Mouse (Mus musculus) forebrain, embryonic 12.5 days (tissue): ENCODE data around the gene Olfr740. TPM values are rescaled to one million over a fixed set of nuclear protein-coding genes. Genes with fewer than 3 reads are reported as not detected.

Experiments
- ATAC-seq: fragments of 200-750 bp; cut with Nextera tagmentation; 2 replicates; pipeline ENCODE4 v1.8.0; 2017; ENCODE audit warnings: moderate TSS enrichment; ENCODE audit not compliant: low FRiP score
- H3K27ac ChIP-seq: fragments of 300-500 bp; sonication (generic); 2 replicates; pipeline ENCODE4 v1.5.1; 2016; ENCODE audit warnings: mild to moderate bottlenecking
- H3K27me3 ChIP-seq: fragments of 300-500 bp; sonication (generic); 2 replicates; pipeline ENCODE4 v1.6.1; 2016; ENCODE audit warnings: mild to moderate bottlenecking
- H3K36me3 ChIP-seq: fragments of 300-500 bp; sonication (generic); replicated peaks from 2 replicates; pipeline ENCODE4 v1.6.1; 2016; ENCODE audit warnings: mild to moderate bottlenecking
- H3K4me1 ChIP-seq: fragments of 300-500 bp; sonication (generic); 2 replicates; pipeline ENCODE4 v1.6.1; 2016
- H3K4me2 ChIP-seq: fragments of 300-500 bp; sonication (generic); 2 replicates; pipeline ENCODE4 v1.6.1; 2016; ENCODE audit warnings: mild to moderate bottlenecking, moderate library complexity
- H3K4me3 ChIP-seq: fragments of 300-500 bp; sonication (generic); replicated peaks from 2 replicates; pipeline ENCODE4 v1.5.1; 2016; ENCODE audit warnings: mild to moderate bottlenecking
- H3K9ac ChIP-seq: fragments of 300-500 bp; sonication (generic); 2 replicates; pipeline ENCODE4 v1.6.1; 2016; ENCODE audit warnings: mild to moderate bottlenecking
- H3K9me3 ChIP-seq: fragments of 300-500 bp; sonication (generic); 2 replicates; pipeline ENCODE4 v1.6.1; 2016
- WGBS: fragments of 180-500 bp; shearing (Covaris S2); methylation state at CpG from one replicate; pipeline ENCODE4 v1.1.7; 2016; 5-methylcytosine and 5-hydroxymethylcytosine counted together
- polyA plus RNA-seq: library from polyadenylated mRNA; unstranded; fragments of >200 nt; fragmentation: Nextera tagmentation; extraction: Ambion mirVana; gene quantifications from 2 replicates; pipeline ENCODE4 v1.2.1, GENCODE M21; 2016

Olfr740 gene
- polyA plus RNA-seq: not detected in 2 replicates

GRCm38 (mm10) chr14:50445245-50445644, at the start of gene Olfr740:
TSS of gene Olfr740 (plus strand) at chr14:50445545.
- no peak within 1 kb of the TSS for H3K4me2 ChIP-seq
- WGBS: 81% methylated on average over 3 of the region's 3 CpGs
- no peak within 1 kb of the TSS for H3K27ac ChIP-seq
- no peaks in the 10 kb centered on the region for H3K9me3 ChIP-seq
- no peaks in the 10 kb centered on the region for H3K27me3 ChIP-seq
- H3K9ac ChIP-seq: no peak within 1 kb of the TSS
- no peak for ATAC-seq
- H3K36me3 ChIP-seq: no peaks in the 10 kb centered on the region
- no peak within 1 kb of the TSS for H3K4me3 ChIP-seq
- H3K4me1 ChIP-seq: no peaks in the 10 kb centered on the region

GRCm38 (mm10) chr14:50407268-50407667, 38.1 kb upstream of the Olfr740 start, which contains the start of gene Olfr738:
TSS of gene Olfr738 (plus strand) at chr14:50407568.
- Histone ChIP-seq H3K4me1 (no peaks in the 10 kb centered on the region), H3K27me3 (no peaks in the 10 kb centered on the region), H3K4me3 (no peak within 1 kb of the TSS), H3K9me3 (no peaks in the 10 kb centered on the region), H3K27ac (no peak within 1 kb of the TSS), H3K36me3 (no peaks in the 10 kb centered on the region), H3K4me2 (no peak within 1 kb of the TSS), H3K9ac (no peak within 1 kb of the TSS)
- ATAC-seq: no peak
- 86% methylated on average over 1 of the region's 1 CpGs for WGBS

- Histone ChIP-seq H3K9ac (no peak within 1 kb of the TSS), H3K27ac (no peak within 1 kb of the TSS), H3K4me2 (no peak within 1 kb of the TSS), H3K27me3 (no peaks in the 10 kb centered on the region), H3K9me3 (no peaks in the 10 kb centered on the region), H3K4me3 (no peak within 1 kb of the TSS), H3K36me3 (no peaks in the 10 kb centered on the region), H3K4me1 (no peaks in the 10 kb centered on the region)
- ATAC-seq: no peak
- 73% methylated on average over 2 of the region's 2 CpGs for WGBS
Observed at GRCm38 (mm10) chr14:50418326-50418725, 27.0 kb upstream of the Olfr740 start, which contains the start of gene Olfr739. TSS of gene Olfr739 (plus strand) at chr14:50418626.

GRCm38 (mm10) chr14:50472438-50472837, 27.1 kb downstream of the Olfr740 start, which contains the start of gene Olfr741:
TSS of gene Olfr741 (plus strand) at chr14:50472738.
- Histone ChIP-seq H3K4me1 (no peaks in the 10 kb centered on the region), H3K27ac (no peak within 1 kb of the TSS), H3K9me3 (no peaks in the 10 kb centered on the region), H3K4me3 (no peak within 1 kb of the TSS), H3K4me2 (no peak within 1 kb of the TSS), H3K9ac (no peak within 1 kb of the TSS), H3K36me3 (no peaks in the 10 kb centered on the region), H3K27me3 (no peaks in the 10 kb centered on the region)
- 78% methylated on average over 2 of the region's 2 CpGs for WGBS
- ATAC-seq: no peak

- ATAC-seq: no peak
- no peaks in the 10 kb centered on the region for H3K36me3 ChIP-seq
- 80% methylated on average over 2 of the region's 2 CpGs for WGBS
- H3K9ac ChIP-seq: no peak overlapping the region
- H3K4me1 ChIP-seq: no peaks in the 10 kb centered on the region
- H3K4me2 ChIP-seq: no peak overlapping the region
- no peak overlapping the region for H3K27ac ChIP-seq
- H3K27me3 ChIP-seq: no peaks in the 10 kb centered on the region
- 0 out of 2 replicates have a peak, but pooled peaks cover 4% of the 10 kb centered on the region for H3K9me3 ChIP-seq
- H3K4me3 ChIP-seq: no peak overlapping the region
Observed at GRCm38 (mm10) chr14:50478406-50478805, 33.1 kb downstream of the Olfr740 start.

- ATAC-seq: no peak
- H3K4me3 ChIP-seq: no peak within 1 kb of the TSS
- 72% methylated on average over 2 of the region's 2 CpGs for WGBS
- no peaks in the 10 kb centered on the region for H3K9me3 ChIP-seq
- no peaks in the 10 kb centered on the region for H3K27me3 ChIP-seq
- no peak within 1 kb of the TSS for H3K4me2 ChIP-seq
- H3K9ac ChIP-seq: no peak within 1 kb of the TSS
- no peak within 1 kb of the TSS for H3K27ac ChIP-seq
- H3K36me3 ChIP-seq: no peaks in the 10 kb centered on the region
- no peaks in the 10 kb centered on the region for H3K4me1 ChIP-seq
Observed at GRCm38 (mm10) chr14:50503300-50503699, 58.0 kb downstream of the Olfr740 start, which contains the start of gene Olfr742. TSS of gene Olfr742 (plus strand) at chr14:50503600.

Other genes with a start within 250 kb of the Olfr740 start
- not detected in 2 replicates for gene Olfr731, start 203.7 kb upstream of the Olfr740 start, polyA plus RNA-seq
- not detected in 2 replicates for gene Olfr732, start 161.3 kb upstream of the Olfr740 start, polyA plus RNA-seq
- gene Olfr733, start 144.0 kb upstream of the Olfr740 start, polyA plus RNA-seq: not detected in 2 replicates
- not detected in 2 replicates for gene Olfr734, start 118.8 kb upstream of the Olfr740 start, polyA plus RNA-seq
- gene Olfr735, start 96.7 kb upstream of the Olfr740 start, polyA plus RNA-seq: not detected in 2 replicates
- gene Tlr11, start 87.6 kb upstream of the Olfr740 start, polyA plus RNA-seq: not detected in 2 replicates
- gene Olfr736, start 64.4 kb upstream of the Olfr740 start, polyA plus RNA-seq: not detected in 2 replicates
- gene Olfr738, start 38.0 kb upstream of the Olfr740 start, polyA plus RNA-seq: not detected in 2 replicates
- gene Olfr739, start 26.9 kb upstream of the Olfr740 start, polyA plus RNA-seq: not detected in 2 replicates
- gene Olfr741, start 27.2 kb downstream of the Olfr740 start, polyA plus RNA-seq: not detected in 2 replicates
- not detected in 2 replicates for gene Olfr742, start 58.1 kb downstream of the Olfr740 start, polyA plus RNA-seq
- gene Olfr743, start 76.3 kb downstream of the Olfr740 start, polyA plus RNA-seq: not detected in 2 replicates
- not detected in 2 replicates for gene Olfr744, start 169.3 kb downstream of the Olfr740 start, polyA plus RNA-seq
- gene Olfr745, start 193.8 kb downstream of the Olfr740 start, polyA plus RNA-seq: 0.14 TPM in 1 of 2 replicates, not detected in the other
- gene Olfr746, start 201.5 kb downstream of the Olfr740 start, polyA plus RNA-seq: not detected in 2 replicates
- not detected in 2 replicates for gene Olfr747, start 247.7 kb downstream of the Olfr740 start, polyA plus RNA-seq